Mouse (Mus musculus) thymus, postnatal 10 days (tissue): Measurements from ENCODE around the gene 1700018F24Rik.
"Not testable (repeated sequence)": the region's sequence is repeated elsewhere in the genome, so short reads cannot be mapped to it uniquely, and the experiment has no call there.

Experiments
- DNase-seq, 2 experiments: peaks; one replicate each; pipeline ENCODE4 v3.0.0; 2021; ENCODE audit warnings: low spot score in 2 of 2

Gene 1700018F24Rik

DNA sequence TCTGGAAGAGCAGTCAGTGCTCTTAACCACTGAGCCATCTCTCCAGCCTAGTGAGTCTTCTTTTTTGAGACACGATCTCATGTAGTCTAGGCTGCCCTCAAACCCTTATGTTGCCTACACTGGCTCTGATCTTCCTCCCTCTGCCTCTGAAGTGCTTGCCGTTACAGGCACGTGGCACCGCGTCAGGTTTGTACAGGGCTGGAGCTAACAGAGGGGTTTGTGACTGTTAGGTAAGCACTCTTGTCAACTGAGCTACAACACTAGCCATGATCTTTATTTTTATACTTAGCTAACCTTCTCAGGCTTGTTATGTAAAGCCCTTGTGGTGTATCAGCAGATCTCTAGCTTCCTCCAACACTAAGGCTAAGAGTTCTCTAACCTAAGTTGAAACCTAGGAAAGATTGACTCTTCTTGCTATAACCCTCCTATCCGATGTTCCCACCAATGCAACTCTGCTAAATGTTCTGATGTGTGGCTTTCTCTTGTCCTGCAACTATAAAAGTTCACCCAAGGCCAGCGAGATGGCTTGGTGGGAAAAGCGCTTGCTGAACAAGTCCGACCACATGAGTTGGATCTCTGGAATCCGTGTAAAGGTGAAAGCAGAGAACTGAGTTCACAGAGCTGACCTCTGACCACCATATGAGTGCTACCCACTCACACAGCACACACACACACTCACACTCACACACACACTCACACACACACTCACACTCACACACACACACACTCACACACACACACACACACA, 39.2 kb downstream of the 1700018F24Rik start:
- no peak for DNase-seq

DNA sequence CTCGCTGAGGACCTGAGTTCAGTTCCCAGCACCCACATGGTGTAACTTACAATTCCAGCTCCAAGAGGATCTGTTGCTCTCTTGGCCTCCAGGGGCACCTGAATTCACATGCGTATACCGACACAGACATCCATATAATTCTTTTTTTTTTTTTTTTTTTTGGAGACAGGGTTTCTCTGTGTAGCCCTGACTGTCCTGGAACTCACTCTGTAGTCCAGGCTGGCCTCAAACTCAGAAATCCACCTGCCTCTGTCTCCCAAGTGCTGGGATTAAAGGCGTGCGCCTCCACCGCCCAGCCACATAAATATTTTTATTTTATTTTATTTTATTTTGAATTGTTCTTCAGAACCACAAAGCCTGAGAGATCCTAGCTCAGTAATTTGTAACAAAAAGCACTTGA, 40.4 kb downstream of the 1700018F24Rik start:
- not testable (repeated sequence) for DNase-seq

DNA sequence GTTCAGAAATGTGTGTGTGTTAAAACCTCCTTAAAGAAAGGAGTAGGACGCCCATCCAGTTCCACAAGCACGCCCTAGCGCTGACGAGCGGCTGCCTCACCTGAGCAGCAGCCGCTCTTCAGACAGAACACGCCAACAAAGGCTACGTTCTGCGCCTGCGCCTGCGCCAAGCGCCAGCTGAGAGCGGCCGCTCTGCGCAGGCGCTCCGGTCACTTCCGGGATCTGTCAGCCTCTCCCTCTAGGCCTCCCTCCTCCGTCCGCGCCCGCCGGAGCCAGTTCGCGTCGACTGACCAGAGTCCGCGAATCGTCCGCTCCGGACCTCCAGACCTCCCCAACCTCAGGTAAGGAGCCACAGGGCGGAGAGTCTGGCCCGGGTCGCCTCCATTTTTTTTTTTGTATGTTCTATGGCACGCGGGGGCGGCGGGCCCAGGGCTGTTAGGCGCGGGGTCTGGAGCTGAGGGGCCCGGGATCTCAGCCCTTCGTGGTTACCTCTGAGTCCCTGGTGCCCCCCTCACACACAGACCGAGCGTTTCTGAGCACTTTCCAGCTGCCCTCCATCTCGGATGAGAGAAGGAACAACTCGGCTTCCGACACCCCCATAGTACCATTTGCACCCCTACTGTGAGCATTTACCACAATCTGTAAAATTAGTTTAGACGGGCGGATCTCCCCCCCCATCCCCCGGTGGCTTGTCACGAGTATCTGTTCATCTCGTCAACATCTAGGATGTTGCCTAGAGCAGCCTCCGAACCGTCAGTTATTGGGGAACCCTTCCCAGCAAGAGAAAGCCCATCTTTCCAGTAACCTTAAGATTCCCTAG, 41.1 kb downstream of the 1700018F24Rik start, which contains the start of the genes Arpc1a and Kpna7:
Gene Arpc1a, plus strand, starts transcription at position 199 of the 820 bp plus-strand sequence.
Gene Kpna7, minus strand, starts transcription at position 399 of the 820 bp plus-strand sequence.
- peak; percentile 88 to 95 for DNase-seq

DNA sequence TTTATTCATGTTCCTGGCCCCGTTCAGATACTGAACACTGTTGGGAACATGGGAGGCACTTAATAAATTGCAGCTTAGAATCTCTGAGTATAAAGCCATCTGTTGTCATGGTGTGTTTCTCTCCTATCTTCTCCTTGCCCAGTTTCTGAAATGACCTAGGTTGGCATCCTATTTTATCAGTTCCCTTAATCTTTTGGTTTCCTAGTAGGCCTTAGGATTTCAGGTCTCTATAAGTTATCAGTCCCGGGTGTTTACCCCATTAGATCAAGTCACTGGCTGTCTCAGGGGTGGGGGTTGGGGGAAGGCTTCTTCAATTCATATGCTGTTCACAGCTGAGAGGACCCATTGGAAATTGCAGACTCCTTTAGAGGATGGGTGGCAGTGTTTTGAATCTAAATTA, 42.0 kb downstream of the 1700018F24Rik start:
- DNase-seq: no peak

DNA sequence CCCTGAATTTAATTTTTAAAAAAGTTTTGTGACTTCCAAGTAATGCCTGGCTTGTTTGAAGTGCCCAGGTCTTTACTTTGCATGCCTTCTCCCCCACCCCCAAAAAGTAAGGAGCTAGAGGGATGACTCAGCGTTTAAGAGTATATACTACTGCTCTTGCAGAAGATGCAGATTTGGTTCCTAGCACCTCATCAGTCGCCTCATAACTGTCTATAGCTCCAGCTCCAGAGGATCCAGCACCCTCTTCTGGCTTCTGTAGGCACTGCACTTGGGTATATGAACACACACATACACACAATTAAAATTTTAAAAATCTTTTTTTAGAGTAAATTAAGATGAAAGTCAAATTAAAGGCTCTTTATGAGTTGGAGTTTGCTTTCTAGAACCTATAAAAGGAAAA, 45.4 kb downstream of the 1700018F24Rik start:
- DNase-seq: no peak

DNA sequence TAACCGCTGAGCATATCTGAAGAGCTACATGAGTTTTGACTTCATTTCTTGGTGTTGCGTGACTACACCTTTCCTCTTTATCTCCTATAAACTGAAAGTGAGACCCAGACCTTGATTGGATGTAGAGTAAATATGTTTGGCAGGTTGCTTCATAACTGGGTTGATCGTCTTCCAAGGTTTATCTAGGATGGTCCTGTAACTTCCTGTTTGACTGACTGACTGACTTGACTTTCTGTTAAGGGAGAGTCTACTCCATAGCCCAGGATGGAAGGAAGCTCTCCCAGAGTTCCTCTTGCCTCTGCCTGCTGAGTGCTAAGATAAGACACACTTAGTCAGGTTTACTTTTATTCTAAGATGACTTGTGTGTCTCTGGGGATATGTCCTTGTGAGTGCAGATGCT, 47.1 kb downstream of the 1700018F24Rik start:
- no peak for DNase-seq
